Mouse (Mus musculus): ENCODE data around the gene 9530003J23Rik.

Gene 9530003J23Rik

GRCm38 (mm10) chr10:117238603-117239002, at the start of gene 9530003J23Rik:
Gene 9530003J23Rik, minus strand, starts transcription at chr10:117238703.
- 89% methylated on average over 12 of the region's 12 CpGs for WGBS

- 86% methylated on average over 3 of the region's 3 CpGs for WGBS
Measured at GRCm38 (mm10) chr10:117287226-117287850, 48.8 kb upstream of the 9530003J23Rik start.

DNA sequence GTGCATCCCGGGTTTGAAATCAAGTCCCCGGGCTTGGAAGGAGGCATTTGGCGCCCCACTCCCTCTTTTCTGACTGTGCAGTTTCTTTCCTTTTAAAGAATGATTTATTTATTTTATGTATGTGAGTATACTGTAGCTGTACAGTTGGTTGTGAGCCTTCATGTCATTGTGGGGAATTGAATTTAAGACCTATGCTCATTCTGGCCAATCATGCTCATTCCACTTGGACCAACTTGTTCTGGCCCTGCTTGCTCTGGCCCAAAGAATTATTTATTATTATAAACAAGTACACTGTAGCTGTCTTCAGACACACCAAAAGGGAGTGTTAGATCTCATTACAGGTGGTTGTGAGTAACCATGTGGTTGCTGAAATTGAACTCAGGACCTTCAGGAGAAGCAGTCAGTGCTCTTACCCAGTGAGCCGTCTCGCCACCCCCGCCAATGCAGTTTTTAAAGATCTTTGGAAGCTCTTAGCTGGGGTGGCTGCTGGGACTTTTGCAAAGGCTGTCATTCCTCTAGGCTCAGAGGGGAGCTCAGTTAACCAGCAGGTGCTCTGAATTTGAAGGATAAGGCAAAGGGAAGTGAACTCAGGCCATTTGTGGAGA, 48.0 kb upstream of the 9530003J23Rik start:
- 92% methylated on average over 6 of the region's 6 CpGs for WGBS

DNA sequence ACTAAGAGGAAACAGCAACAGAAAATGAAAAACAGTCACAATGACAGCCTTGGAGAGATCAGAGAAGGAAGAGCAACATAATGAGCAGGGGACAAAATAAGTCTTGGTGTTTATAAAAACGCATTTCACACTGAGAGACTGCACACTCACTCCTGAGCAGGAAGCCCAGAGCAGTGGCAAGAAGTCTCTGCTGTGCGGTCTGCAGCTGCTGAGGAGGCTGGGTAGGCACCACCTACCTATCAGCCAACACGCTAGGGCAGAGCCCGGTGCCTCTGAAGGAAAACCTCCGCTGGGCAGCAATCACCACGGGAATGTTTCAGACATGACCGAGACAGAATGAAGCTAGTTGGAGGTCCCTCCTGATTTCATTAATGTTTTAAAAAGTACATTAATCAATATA, 47.1 kb upstream of the 9530003J23Rik start:
- 69% methylated on average over 5 of the region's 7 CpGs for WGBS

DNA sequence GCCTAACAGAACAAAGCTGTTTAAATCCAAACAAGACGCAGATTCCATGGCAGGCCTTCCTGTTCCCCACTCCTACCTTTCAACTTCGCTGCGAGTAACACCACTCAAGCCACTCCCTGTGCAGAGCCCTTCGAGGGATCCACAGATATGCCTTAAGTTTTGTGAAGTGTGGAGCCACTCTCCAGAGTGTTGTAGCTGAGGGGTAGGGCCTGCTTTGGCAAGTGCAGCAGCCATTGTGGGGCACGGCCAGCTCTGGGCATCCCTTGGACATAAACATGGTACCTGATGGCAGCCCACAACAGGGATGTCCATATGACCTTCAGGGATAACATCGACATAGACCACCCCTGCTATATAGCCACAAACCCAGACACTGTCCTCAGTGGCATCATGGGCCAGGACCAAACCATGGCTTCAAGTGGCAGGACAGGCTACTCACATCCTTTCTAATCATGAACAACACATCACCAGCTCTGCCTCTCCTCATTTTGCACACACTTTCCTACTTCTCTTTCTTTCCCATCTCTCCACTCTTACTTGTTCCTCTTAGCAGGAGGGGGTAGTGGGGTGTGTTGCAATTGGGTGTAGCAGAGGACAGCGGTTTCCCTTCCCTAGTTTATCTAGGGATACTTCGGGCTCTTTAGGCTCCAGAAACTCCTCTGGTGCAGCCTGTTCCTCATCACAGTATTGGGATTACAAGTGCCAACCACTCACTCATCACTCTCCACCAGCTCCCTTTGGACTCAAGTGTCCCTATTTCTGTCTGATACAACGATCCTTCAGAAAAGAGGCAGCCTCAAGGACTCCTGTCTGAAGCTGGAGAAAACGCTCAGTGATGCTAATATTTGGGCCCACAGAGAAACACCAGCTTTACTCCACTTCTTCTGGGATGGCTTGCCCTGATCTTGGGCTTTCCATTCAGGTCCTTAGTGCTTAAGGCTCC, 46.3 kb upstream of the 9530003J23Rik start:
- 91% methylated on average over 10 of the region's 10 CpGs for WGBS

- WGBS: 85% methylated on average over 7 of the region's 7 CpGs
Measured at GRCm38 (mm10) chr10:117283871-117284577, 45.5 kb upstream of the 9530003J23Rik start.

DNA sequence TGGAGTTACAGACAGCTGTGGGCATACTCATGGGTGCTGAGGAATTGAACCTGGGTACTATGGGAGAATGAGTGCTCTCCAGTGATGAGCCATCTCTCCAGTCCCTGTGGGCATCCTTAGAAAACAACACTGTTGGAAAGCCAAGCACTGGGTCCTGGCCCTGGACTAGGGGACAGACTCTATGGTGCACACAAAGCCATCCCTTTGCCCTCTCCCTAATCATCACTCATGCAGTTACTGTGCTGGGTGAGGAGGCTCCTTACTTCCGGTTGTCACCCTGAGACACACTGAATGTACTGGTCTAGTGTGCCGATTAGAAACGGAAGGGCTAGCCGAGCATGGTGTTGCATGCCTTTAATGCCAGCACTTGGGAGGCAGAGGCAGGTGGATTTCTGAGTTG, 44.7 kb upstream of the 9530003J23Rik start:
- 91% methylated on average over 4 of the region's 4 CpGs for WGBS

DNA sequence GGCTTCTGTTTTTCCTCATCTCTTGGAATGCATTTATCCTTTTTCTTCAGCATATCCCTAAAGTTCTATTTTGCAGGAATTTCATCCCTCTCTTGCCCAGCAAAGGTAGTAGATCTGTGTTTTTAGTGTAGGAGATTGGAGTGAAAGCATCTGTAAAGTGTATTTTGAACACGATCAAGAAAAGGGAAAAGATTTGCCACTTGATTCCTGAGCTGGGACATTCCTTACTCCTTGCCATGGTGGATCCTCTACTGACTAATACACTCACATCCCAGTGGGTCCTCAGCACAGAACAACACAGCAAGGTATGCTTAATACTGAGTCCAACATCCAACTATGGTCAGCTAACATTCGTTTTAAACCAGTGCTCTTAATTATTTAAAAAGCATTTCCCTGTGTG, 44.0 kb upstream of the 9530003J23Rik start:
- WGBS: 82% methylated on average over 2 of the region's 2 CpGs

GRCm38 (mm10) chr10:117282049-117282448, 43.5 kb upstream of the 9530003J23Rik start, which contains the start of gene Lyz2:
Gene Lyz2, minus strand, starts transcription at chr10:117282321.
- WGBS: 65% methylated on average over 4 of the region's 4 CpGs

DNA sequence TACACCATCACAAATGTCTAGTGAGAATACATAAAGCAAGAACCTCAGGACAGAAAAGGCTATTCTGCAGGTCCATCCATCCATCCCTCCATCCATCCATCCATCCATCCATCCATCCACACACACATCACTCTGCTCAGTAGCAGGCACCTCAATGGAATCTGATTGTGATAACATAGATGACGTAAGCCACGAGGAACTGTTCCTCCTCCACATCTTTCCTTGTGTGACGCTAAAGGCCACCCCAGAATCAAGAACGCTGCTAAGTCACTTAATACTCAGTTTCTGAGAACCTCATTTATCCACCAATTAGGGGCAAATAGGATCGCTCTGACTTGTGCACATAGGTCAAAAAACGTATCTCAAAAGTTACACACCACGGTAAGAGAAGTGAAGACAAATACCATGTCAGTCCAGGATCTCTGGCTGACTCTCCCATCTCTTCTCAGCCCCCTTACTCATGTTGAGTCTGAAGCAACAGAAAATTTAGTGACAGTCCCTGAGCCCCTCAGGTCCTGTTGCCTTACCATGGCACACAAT, 42.9 kb upstream of the 9530003J23Rik start:
- 88% methylated on average over 7 of the region's 7 CpGs for WGBS

DNA sequence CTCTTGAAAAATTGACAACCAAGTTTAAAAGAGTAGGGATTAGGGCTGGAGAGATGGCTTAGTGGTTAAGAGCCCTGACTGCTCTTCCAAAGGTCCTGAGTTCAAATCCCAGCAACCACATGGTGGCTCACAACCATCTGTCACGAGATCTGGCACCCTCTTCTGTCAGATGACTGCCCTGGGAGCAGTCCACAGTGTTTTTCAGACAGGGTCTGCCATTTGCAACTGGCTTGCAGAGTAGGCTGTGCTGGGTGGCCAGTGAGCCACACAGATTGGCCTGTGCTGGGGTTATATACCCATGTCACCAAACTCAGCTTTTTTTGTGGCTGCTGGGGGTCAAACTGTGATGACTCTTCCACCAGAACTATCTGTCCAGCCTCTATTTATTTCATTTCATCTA, 41.5 kb upstream of the 9530003J23Rik start:
- WGBS: 80% methylated on average over 1 of the region's 1 CpGs

DNA sequence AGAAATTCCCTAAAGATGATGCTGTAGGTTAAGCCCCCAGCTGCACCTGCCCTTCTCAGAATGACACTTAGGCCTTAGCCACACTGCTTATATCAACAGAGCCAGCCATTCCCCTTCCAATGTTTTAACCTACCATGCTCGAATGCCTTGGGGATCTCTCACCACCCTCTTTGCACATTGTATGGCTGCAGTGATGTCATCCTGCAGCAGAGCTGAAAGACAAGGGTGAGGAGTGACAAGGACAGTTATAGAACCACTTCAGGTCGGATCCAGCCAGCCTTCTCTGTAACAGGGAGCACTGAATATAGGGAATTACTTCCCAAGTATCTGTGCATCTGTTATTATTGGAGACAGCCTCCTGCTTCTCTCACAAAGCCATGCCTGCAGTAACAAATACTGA, 40.0 kb upstream of the 9530003J23Rik start:
- 37% methylated on average over 2 of the region's 2 CpGs for WGBS

GRCm38 (mm10) chr10:117277779-117278178, 39.3 kb upstream of the 9530003J23Rik start:
- 88% methylated on average over 9 of the region's 9 CpGs for WGBS

- 86% methylated on average over 10 of the region's 10 CpGs for whole genome bisulfite sequencing
Measured at GRCm38 (mm10) chr10:117275681-117276369, 37.3 kb upstream of the 9530003J23Rik start.

DNA sequence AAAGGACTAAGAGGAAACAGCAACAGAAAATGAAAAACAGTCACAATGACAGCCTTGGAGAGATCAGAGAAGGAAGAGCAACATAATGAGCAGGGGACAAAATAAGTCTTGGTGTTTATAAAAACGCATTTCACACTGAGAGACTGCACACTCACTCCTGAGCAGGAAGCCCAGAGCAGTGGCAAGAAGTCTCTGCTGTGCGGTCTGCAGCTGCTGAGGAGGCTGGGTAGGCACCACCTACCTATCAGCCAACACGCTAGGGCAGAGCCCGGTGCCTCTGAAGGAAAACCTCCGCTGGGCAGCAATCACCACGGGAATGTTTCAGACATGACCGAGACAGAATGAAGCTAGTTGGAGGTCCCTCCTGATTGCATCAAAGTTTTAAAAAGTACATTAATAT, 36.1 kb upstream of the 9530003J23Rik start:
- 79% methylated on average over 4 of the region's 7 CpGs for WGBS

- 56% methylated on average over 11 of the region's 11 CpGs for WGBS
Measured at GRCm38 (mm10) chr10:117235866-117236265, 2.6 kb downstream of the 9530003J23Rik start.

- WGBS: 67% methylated on average over 4 of the region's 4 CpGs
Measured at GRCm38 (mm10) chr10:117234825-117235224, 3.7 kb downstream of the 9530003J23Rik start.

- 76% methylated on average over 16 of the region's 16 CpGs for WGBS
Measured at GRCm38 (mm10) chr10:117229826-117230225, 8.7 kb downstream of the 9530003J23Rik start.

DNA sequence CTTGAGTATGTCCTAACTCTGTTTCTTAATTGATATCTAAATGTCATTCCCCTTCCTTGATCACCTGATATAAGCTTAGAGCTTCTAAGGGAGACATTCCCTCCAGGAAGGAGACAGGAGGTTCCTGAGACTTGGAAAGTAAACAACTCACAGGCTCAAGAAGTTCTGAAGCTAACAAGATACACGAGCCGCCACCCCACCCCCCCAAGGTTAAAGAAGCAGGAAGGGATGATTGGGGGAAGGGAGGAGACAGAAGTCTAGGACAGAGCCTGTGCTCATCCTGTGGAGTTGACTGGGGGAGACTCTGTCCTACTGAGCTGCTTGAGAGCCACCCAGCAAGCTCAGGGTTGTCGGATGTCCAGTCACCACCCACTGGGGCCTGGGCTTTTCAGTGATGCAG, 12.5 kb downstream of the 9530003J23Rik start:
- 87% methylated on average over 3 of the region's 3 CpGs for WGBS

DNA sequence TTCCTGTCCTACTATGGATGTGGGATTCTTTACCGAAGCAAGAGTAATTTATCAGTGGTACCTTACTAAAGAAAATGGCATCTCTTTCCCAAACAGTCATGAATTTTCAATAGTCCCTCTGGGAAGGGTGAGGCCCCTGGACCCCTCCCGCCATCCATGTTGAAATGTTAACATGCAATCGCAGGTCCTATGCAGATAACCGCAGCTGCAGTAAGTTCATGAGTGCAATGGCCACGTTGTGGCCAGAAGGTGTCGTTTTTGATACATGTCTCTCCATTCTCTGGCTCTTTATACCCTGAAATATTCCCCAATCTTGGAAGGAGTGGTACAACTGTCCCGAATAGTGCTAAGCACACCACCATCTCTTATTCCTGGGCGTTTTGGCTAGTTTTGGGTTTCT, 13.4 kb downstream of the 9530003J23Rik start:
- 56% methylated on average over 8 of the region's 8 CpGs for WGBS
